Mouse (Mus musculus) brain, embryonic 14.5 days (tissue): ENCODE data around the gene Zfp64.

Source experiments
- CTCF ChIP-seq: fragments of 200-500 bp; IDR thresholded peaks from 2 replicates; pipeline ENCODE4 v1.5.1; 2012; ENCODE audit warnings: inconsistent platforms, mild to moderate bottlenecking, moderate library complexity, borderline replicate concordance; ENCODE audit not compliant: insufficient read depth, insufficient read length; ENCODE audit errors: extremely low read depth
- POLR2A ChIP-seq: fragments of 200-500 bp; IDR thresholded peaks from 2 replicates; pipeline ENCODE4 v1.6.1; 2012; ENCODE audit warnings: mild to moderate bottlenecking, inconsistent platforms, borderline replicate concordance; ENCODE audit not compliant: poor library complexity, insufficient read depth, insufficient read length, severe bottlenecking; ENCODE audit errors: extremely low read depth

GRCm38 (mm10) chr2:168947663-168948062, 7.7 kb downstream of the Zfp64 start:
- TF ChIP-seq CTCF (no peak; the same call in 1 of the 2 replicates), POLR2A (no peak)
